Mouse (Mus musculus) neutrophil, adult 5-6 weeks (primary cell): ENCODE data around the gene Yipf1. TPM values are rescaled to one million over a fixed set of nuclear protein-coding genes. Genes with fewer than 3 reads are reported as not detected.
"Not testable (repeated sequence)": the region's sequence is repeated elsewhere in the genome, so short reads cannot be mapped to it uniquely, and the experiment has no call there.

ENCODE experiments used
- ATAC-seq: fragments of 151-379, 151-347 bp; 2 replicates; pipeline ENCODE4 v1.8.0; 2017; ENCODE audit warnings: mild to moderate bottlenecking, moderate TSS enrichment; ENCODE audit not compliant: insufficient number of reproducible peaks, poor library complexity, low FRiP score, severe bottlenecking; ENCODE audit errors: extremely low read depth
- total RNA-seq: library from RNA; stranded (forward); fragments of 200-1000 nt; gene quantifications from 2 replicates; pipeline ENCODE4 v1.2.3, GENCODE M21; 2017

Gene Yipf1
- total RNA-seq, 1 experiment from 2014 or later: 59.7 TPM

GRCm38 (mm10) chr4:107314479-107314805 lies 279 bp downstream of the Yipf1 start:
- ATAC-seq: no peak

GRCm38 (mm10) chr4:107318646-107319045 lies 4.5 kb downstream of the Yipf1 start:
- no peak for ATAC-seq

- peak; percentile 61; the same call in 1 of the 2 replicates for ATAC-seq
These were observed 6.9 kb downstream of the Yipf1 start for GRCm38 (mm10) chr4:107321041-107321440.

- ATAC-seq: no peak
These were observed 8.9 kb downstream of the Yipf1 start for GRCm38 (mm10) chr4:107323113-107323512.

GRCm38 (mm10) chr4:107328530-107328929 lies 14.4 kb downstream of the Yipf1 start:
- ATAC-seq: no peak

- no peak for ATAC-seq
These were observed 19.4 kb downstream of the Yipf1 start for GRCm38 (mm10) chr4:107333514-107333913.

GRCm38 (mm10) chr4:107336356-107336755 lies 22.2 kb downstream of the Yipf1 start:
- no peak for ATAC-seq

- no peak for ATAC-seq
These were observed 23.3 kb downstream of the Yipf1 start for GRCm38 (mm10) chr4:107337455-107337854.

GRCm38 (mm10) chr4:107341354-107341753 lies 27.2 kb downstream of the Yipf1 start:
- ATAC-seq: no peak

- no peak for ATAC-seq
These were observed 30.4 kb downstream of the Yipf1 start for GRCm38 (mm10) chr4:107344612-107345011.

- ATAC-seq: no peak
These were observed 33.1 kb downstream of the Yipf1 start for GRCm38 (mm10) chr4:107347221-107347620.

- no peak for ATAC-seq
These were observed 34.6 kb downstream of the Yipf1 start for GRCm38 (mm10) chr4:107348529-107349310.

- peak; percentile 36; the same call in 1 of the 2 replicates for ATAC-seq
These were observed 35.3 kb downstream of the Yipf1 start for GRCm38 (mm10) chr4:107349311-107350008.

- no peak for ATAC-seq
These were observed 37.2 kb downstream of the Yipf1 start for GRCm38 (mm10) chr4:107351368-107351767.

GRCm38 (mm10) chr4:107353612-107354011 lies 39.4 kb downstream of the Yipf1 start:
- ATAC-seq: no peak

GRCm38 (mm10) chr4:107354126-107354525 lies 40.0 kb downstream of the Yipf1 start:
- ATAC-seq: no peak

GRCm38 (mm10) chr4:107354543-107354942 lies 40.4 kb downstream of the Yipf1 start:
- ATAC-seq: no peak

- not testable (repeated sequence) for ATAC-seq
These were observed 43.0 kb downstream of the Yipf1 start for GRCm38 (mm10) chr4:107357172-107357571.

GRCm38 (mm10) chr4:107358460-107358859 lies 44.3 kb downstream of the Yipf1 start:
- no peak for ATAC-seq

- ATAC-seq: no peak
These were observed 46.4 kb downstream of the Yipf1 start for GRCm38 (mm10) chr4:107360457-107361145.
